Mouse (Mus musculus) bone marrow, adult 2 months (tissue): Measurements from ENCODE around the gene Pcx. TPM values are rescaled to one million over a fixed set of nuclear protein-coding genes. Genes with fewer than 3 reads are reported as not detected.

Source experiments
- H3K27ac ChIP-seq: fragments of 200-500 bp; 2 replicates; pipeline ENCODE4 v1.5.1; 2012; ENCODE audit warnings: low read depth, mild to moderate bottlenecking, control low read depth, inconsistent platforms, low read length; ENCODE audit not compliant: control insufficient read depth, poor library complexity, insufficient read depth
- H3K4me1 ChIP-seq: fragments of 200-500 bp; 2 replicates; pipeline ENCODE4 v1.6.1; 2011; ENCODE audit warnings: low read length; ENCODE audit not compliant: control insufficient read depth, insufficient read depth
- H3K4me3 ChIP-seq: fragments of 200-500 bp; replicated peaks from 2 replicates; pipeline ENCODE3; 2011; ENCODE audit warnings: mild to moderate bottlenecking, low read depth, low read length, control low read depth; ENCODE audit not compliant: control insufficient read depth
- CTCF ChIP-seq: fragments of 200-500 bp; IDR thresholded peaks from 2 replicates; pipeline ENCODE4 v1.5.1; 2011; ENCODE audit warnings: low read length, control low read depth; ENCODE audit not compliant: control insufficient read depth, insufficient read depth
- POLR2A ChIP-seq: fragments of 200-500 bp; IDR thresholded peaks from 2 replicates; pipeline ENCODE4 v1.6.1; 2011; ENCODE audit warnings: low read depth, mild to moderate bottlenecking, control low read depth, low read length, borderline replicate concordance; ENCODE audit not compliant: control insufficient read depth
- WGBS: fragments of 180-500 bp; shearing (Covaris S2); methylation state at CpG from one replicate; pipeline ENCODE4 v1.1.7; 2018; 5-methylcytosine and 5-hydroxymethylcytosine counted together
- polyA plus RNA-seq: library from polyadenylated mRNA; stranded (reverse); fragments of >200 nt; gene quantifications from 2 replicates; pipeline ENCODE4 v1.2.4, GENCODE M21; 2011; ENCODE audit warnings: low replicate concordance; ENCODE audit not compliant: missing spikeins, insufficient read depth, insufficient read length

Pcx gene
- 6.6 and 8.7 TPM in 2 replicates for polyA plus RNA-seq

DNA sequence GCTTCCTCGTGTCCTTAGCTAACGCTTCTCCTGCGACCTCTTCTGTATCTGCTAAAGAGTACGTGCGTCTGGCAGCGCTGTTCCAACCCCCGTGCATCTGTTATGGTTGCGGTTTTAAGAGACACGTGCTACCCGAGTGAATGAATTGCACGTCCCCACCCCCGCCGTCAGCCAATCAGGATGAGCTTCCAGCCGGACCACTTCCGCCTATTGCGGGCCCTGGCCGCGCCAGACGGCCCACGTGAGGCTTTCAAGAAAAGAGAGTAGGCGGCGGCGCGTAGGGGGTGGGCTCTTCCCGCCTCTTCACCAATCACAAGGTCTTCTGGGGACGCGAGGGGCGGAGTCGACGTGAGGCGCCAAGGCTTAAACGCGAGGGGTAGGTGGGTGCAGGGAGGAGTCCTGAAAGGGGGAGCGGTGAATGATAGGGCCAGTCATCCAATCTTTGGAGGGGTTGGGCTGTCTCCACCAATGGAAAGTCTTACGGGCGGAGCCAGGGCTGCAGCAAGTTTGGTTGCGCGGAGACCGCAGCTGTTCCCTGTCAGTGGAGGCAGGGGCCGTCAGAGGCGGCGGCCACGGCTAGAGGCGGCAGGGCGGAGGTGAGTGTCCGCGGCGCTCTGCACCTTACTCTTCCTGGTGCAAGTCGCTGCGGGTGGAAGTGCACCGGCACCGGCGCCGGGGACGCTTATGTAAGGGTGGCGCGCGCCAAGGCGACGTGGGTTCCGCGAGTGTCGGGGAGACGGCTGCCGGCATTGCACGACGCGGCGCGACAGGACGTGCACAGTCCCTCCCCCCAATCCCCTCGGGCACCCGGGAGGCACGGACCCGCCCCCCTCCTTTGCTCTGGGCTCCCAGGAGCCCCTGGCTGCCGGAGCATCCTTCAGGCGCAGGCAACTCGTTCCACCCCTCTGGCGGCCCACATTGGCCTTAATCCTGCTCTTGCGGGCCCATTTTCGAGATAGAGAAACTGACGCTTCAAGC lies at the start of gene Pcx:
Gene Pcx, plus strand, starts transcription at position 487 of the 978 bp plus-strand sequence.
- TF ChIP-seq CTCF = no peak; the same call in 1 of the 2 replicates
- peak; percentile 87; the same call in 1 of the 2 replicates for TF ChIP-seq POLR2A
- under 1% methylated on average over 82 of the region's 82 CpGs for WGBS
- H3K4me1 ChIP-seq = 0 out of 2 replicates have a peak, but pooled peaks cover 2% of the 10 kb centered on the region

DNA sequence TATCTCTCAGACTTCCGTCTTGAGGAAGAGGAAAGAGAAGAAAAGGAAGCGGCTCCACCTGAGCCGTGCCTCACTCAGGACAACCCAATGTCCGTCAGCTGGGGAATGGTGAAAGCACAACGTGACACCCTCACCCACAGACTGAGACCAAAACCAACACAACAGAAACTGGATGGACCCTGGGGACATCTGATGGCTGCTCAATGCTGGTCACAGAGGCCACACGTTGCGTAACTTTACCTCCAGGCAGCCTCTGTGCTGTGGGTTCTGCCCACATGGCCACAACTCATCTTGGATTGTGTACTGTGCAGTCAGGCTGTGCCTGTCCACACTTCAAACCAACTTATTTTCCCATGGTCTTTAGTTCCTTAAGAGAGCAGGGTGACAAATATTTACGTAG lies 48.3 kb upstream of the Pcx start:
- H3K4me1 ChIP-seq = peaks cover 2% of the 10 kb centered on the region
- WGBS = 24% methylated on average over 8 of the region's 8 CpGs
- H3K27ac ChIP-seq = no peak overlapping the region
- TF ChIP-seq POLR2A (no peak), CTCF (no peak)
- no peak overlapping the region for H3K4me3 ChIP-seq

More for the DNA sequence above, at the start of gene Pcx:
- Histone ChIP-seq H3K27ac (no peak within 1 kb of the TSS), H3K4me3 (peak within 1 kb of the TSS; percentile 83)

DNA sequence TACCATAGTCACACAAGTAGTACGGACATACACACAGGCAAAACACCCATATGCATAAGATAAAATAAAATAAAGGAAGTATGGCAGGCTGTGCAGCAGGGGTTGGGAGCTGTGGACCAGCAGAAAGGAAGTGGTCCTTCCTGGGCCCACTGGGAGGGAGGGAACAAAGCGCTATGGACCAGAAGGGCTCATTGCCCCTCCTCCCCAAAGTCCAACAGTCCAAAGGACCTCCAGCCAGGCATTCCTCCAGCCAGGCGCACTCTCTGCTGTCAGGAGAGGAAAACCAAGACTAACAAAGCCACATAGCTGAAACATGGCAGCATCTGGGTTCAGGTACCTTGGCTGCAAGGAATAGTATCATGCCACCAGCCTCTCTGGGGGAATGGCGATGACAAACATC lies 45.6 kb upstream of the Pcx start:
- H3K4me1 ChIP-seq = peaks cover 2% of the 10 kb centered on the region
- no peak for TF ChIP-seq POLR2A
- TF ChIP-seq CTCF = no peak
- H3K27ac ChIP-seq = no peak overlapping the region
- 76% methylated on average over 4 of the region's 4 CpGs for WGBS
- H3K4me3 ChIP-seq = no peak overlapping the region

DNA sequence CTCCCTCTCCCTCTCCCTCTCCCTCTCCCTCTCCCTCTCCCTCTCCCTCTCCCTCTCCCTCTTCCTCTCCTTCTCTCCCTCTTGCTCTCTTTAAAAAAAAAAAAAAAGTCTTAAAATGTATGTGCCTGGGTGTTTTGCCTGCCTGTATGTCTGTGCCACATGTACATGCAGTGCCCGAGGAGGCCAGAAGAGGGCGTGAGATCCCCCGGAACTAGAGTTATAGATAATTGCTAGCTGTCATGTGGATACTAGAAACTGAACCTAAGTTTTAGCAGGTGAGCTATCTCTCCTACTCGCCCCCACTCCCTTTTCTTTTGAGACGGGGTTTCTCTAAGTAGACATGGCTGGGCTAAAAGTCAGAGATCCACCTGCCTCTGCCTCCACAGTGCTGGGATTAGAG lies 41.9 kb upstream of the Pcx start:
- WGBS = 32% methylated on average over 5 of the region's 5 CpGs
- no peak overlapping the region for H3K4me3 ChIP-seq
- peak; percentile 42 for TF ChIP-seq CTCF
- no peak for TF ChIP-seq POLR2A
- no peak overlapping the region for H3K27ac ChIP-seq
- no peaks in the 10 kb centered on the region for H3K4me1 ChIP-seq

DNA sequence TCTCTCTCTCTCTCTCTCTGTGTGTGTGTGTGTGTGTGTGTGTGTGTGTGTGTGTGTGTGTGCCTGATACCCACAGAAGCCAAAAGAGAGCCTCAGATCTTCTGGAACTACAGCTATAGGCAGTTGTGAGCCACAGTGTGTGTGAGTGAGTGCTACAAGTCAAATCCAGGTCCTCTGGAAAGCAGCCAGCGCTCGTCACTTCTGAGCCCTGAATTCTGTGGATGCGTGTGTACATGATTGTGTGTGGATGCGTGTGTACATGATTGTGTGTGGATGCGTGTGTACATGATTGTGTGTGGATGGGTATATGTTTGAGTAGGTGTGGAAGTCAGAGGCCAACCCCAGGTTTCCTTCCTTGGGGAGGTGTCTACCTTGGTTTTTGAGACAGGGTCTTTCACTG lies 36.7 kb upstream of the Pcx start:
- Histone ChIP-seq H3K4me1 (no peaks in the 10 kb centered on the region), H3K27ac (no peak overlapping the region), H3K4me3 (no peak overlapping the region)
- 86% methylated on average over 5 of the region's 5 CpGs for WGBS
- TF ChIP-seq CTCF (no peak), POLR2A (no peak)

DNA sequence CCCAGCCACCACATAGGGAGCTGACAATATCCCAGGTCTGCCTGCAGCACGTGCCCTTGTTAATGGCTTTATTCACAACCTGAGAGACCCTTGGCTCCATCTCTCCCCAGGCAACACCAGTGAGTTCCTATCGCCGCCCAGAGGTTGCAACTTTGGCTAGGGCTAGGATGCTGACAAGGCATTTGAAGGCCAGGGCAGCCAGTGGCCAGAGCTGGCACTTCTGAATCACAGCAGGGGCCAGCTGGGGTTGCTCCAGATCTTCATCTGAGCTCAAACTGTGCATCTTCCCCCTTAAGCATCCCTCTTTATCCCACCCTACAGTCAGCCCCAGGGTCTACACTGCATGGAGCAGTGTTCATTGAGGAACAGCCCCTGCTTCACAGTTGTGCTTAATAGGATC lies 35.5 kb upstream of the Pcx start:
- no peak for TF ChIP-seq POLR2A
- TF ChIP-seq CTCF = no peak
- 62% methylated on average over 3 of the region's 3 CpGs for WGBS
- Histone ChIP-seq H3K27ac (no peak overlapping the region), H3K4me3 (no peak overlapping the region), H3K4me1 (no peaks in the 10 kb centered on the region)

DNA sequence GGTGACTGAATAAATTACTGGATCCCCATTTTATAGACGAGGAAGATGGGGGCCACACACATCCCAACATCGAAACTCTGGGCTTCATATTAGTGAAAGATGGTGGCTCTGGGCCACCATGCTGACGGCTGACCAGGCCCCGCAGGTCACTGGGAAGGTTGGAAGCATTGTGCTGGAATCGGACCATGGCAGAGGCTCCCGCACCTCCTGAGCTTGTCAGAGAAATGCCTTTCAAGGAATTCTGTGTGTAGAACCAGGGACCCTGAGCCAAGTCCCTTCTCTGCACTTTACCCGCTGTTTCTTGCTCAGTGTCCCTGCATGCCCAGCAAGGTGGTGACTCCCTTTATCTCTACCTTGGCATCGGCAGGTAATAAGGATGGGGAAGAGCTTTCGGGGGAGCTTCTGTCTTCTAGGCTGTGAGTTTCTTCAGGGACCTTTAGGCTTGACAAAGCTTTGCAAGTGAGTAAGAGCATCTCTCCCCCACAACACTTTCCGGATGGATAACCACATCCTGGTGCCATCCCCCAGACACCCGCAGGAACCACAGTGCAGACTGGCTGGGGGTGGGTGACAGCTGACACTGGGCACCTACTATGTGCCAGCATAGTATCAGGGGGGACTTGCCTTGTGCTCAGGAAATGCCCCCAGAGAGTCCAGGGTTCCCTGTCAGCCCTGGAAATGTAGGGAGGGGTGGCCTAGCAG lies 34.9 kb upstream of the Pcx start:
- H3K27ac ChIP-seq = no peak overlapping the region
- H3K4me1 ChIP-seq = no peaks in the 10 kb centered on the region
- no peak overlapping the region for H3K4me3 ChIP-seq
- TF ChIP-seq POLR2A (no peak), CTCF (no peak)
- WGBS = 68% methylated on average over 11 of the region's 11 CpGs
